Mouse (Mus musculus): ENCODE measurements around the gene Fcho2.
"Not testable (repeated sequence)": the region's sequence is repeated elsewhere in the genome, so short reads cannot be mapped to it uniquely, and the experiment has no call there.

Fcho2 gene

GRCm38 (mm10) chr13:98815147-98815785, at the start of gene Fcho2:
Fcho2 (minus strand) TSS chr13:98815449.
- DNase-seq, result peak; percentile 97

GRCm38 (mm10) chr13:98855291-98855690, 40.0 kb upstream of the Fcho2 start:
- no peak for DNase-seq

- no peak for DNase-seq
Observed at GRCm38 (mm10) chr13:98845794-98846193, 30.5 kb upstream of the Fcho2 start.

- no peak for DNase-seq
Observed at GRCm38 (mm10) chr13:98836423-98837088, 21.3 kb upstream of the Fcho2 start.

GRCm38 (mm10) chr13:98835740-98836139, 20.5 kb upstream of the Fcho2 start:
- DNase-seq, result no peak

GRCm38 (mm10) chr13:98834723-98835122, 19.5 kb upstream of the Fcho2 start:
- no peak for DNase-seq

GRCm38 (mm10) chr13:98834199-98834598, 18.9 kb upstream of the Fcho2 start:
- no peak for DNase-seq

- DNase-seq, result no peak
Observed at GRCm38 (mm10) chr13:98832451-98833450, 17.5 kb upstream of the Fcho2 start.

GRCm38 (mm10) chr13:98829026-98829425, 13.8 kb upstream of the Fcho2 start:
- DNase-seq, result not testable (repeated sequence)

GRCm38 (mm10) chr13:98825574-98825973, 10.3 kb upstream of the Fcho2 start:
- no peak for DNase-seq

GRCm38 (mm10) chr13:98819094-98819493, 3.8 kb upstream of the Fcho2 start:
- DNase-seq, result no peak

- no peak for DNase-seq
Observed at GRCm38 (mm10) chr13:98818205-98818604, 3.0 kb upstream of the Fcho2 start.

GRCm38 (mm10) chr13:98817766-98818165, 2.5 kb upstream of the Fcho2 start:
- DNase-seq, result no peak

GRCm38 (mm10) chr13:98816981-98817660, 1.9 kb upstream of the Fcho2 start:
- DNase-seq, result not testable (repeated sequence)

GRCm38 (mm10) chr13:98816571-98816970, 1.3 kb upstream of the Fcho2 start:
- DNase-seq, result no peak

- DNase-seq, result peak; percentile 67 to 70
Observed at GRCm38 (mm10) chr13:98814275-98815040, 791 bp downstream of the Fcho2 start.

- DNase-seq, result no peak
Observed at GRCm38 (mm10) chr13:98813596-98814274, 1.5 kb downstream of the Fcho2 start.

GRCm38 (mm10) chr13:98813167-98813566, 2.1 kb downstream of the Fcho2 start:
- no peak for DNase-seq

- DNase-seq, result no peak
Observed at GRCm38 (mm10) chr13:98812285-98812684, 3.0 kb downstream of the Fcho2 start.

GRCm38 (mm10) chr13:98810143-98810542, 5.1 kb downstream of the Fcho2 start:
- DNase-seq, result no peak

GRCm38 (mm10) chr13:98809087-98809486, 6.2 kb downstream of the Fcho2 start:
- no peak for DNase-seq
